Mouse (Mus musculus) cerebellum, adult (tissue): ENCODE results near the gene Ptprn2.

Experiments used
- ATAC-seq: cut with Nextera tagmentation; 2 replicates; pipeline ENCODE4 v1.9.2; 2017; ENCODE audit warnings: mild to moderate bottlenecking, moderate library complexity, mixed read lengths; ENCODE audit not compliant: insufficient number of reproducible peaks, low FRiP score, low TSS enrichment

Ptprn2 gene

GRCm38 (mm10) chr12:117196721-117197425, 711.4 kb downstream of the Ptprn2 start:
- ATAC-seq: no peak

DNA sequence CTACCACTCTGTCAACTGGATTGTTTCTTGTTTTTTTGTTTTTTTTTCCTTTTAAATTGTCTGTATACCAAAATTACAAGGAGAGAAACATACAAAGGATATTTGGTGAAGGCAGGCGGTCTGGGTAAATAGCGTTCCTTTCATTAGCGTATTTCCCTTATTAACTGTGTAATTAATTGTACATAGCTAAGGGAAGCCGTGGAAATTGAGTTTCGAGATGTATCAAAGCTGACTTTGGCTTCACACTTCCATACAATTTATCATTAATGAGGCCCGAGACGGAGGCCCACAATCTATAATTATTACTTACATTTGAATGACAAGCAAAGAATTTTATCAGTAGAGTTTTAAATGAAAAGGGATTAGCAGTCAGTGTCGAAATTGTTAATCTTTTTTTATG, 712.6 kb downstream of the Ptprn2 start:
- no peak for ATAC-seq

DNA sequence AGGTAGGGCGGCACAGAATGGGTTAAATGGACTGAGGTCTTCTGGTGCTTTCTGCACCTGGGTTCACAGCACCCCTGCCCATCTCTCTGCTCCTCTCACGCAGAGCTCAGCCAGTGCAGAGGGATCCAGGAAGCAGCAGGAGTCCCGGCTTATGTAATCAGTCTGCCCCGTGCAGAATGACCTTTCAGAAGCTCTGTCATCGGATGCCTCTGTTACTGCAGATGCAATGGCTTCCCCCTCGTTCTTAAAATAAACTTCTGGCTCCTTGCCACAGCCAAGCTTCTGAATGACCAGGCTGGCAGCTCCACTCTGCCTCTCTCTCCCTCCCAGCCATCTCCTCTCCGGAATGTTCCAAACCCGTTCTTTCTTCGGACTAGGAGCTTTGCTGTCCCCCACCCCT, 714.6 kb downstream of the Ptprn2 start:
- ATAC-seq: peak; percentile 88

- no peak for ATAC-seq
Measured at GRCm38 (mm10) chr12:117200590-117200989, 715.1 kb downstream of the Ptprn2 start.

DNA sequence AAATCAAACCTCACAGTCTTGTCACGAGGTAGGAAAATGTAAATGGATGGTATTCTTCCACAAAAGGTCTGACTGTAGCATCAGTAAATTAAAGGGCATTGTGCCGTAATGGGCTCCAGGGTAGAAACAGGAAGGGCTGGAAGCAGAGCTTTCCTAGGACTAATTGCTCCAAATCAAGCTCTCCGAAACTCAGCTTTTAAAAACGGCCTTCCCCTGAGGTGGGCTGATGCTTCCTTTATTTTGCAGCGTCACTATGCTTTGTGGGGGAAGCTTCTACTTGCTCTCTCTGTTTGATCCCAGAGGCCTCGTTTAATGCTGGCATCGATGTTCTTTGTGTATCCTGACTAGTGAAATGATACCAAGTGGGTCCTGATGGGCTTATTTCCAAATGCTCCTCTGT, 718.0 kb downstream of the Ptprn2 start:
- ATAC-seq: no peak

GRCm38 (mm10) chr12:117204905-117205304, 719.4 kb downstream of the Ptprn2 start:
- no peak for ATAC-seq

DNA sequence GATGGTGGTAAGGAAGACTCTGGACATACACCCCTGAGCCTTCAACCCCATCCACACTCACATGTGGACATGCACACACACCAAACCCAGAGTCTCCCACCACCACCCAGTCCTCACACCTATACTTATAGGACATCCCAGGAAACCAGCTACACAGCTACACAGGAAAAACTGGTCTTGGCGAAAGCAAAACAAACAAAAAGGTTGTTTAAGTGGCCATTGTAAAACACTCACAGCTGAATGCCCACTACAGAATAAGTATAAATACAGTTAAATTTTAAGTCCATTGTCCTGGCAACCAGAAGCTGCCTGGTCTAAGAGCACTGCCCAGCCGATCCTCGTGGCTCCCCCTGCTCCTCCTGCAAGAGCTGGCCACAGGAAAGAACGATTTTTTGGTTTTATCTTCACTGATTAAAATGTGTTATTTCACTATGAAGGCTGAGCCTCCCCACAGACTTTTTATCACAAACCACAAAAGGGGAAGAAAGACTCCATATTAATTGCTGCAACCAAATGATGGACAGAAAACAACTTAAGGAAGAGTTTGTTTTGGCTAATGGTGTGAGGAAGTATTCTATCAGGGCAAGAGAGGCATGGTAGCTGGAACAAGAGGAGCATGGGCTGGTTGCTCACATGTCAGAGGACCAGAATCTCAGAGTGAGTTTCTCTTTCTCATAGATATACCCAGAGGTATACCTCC, 722.1 kb downstream of the Ptprn2 start:
- no peak for ATAC-seq

- no peak for ATAC-seq
Measured at GRCm38 (mm10) chr12:117210467-117210866, 724.9 kb downstream of the Ptprn2 start.

DNA sequence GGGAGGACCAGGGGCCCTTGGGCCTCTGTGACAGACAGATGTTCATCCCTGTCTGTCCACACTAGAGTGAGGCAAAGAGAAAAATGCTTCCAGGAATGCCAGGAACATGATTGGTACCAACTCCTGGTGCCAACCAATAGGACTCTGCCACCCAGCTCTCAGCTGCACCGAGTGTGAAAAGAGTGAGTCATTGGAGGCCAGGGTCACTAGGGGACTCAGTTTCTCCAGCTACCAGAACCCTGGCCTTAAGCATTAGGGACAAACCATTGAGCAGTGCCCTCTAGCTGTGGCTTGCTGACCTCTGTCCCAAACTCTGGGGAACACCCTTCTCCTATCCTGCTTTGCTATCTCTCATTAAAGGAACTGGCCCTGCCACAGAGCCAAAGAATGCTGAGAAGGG, 728.0 kb downstream of the Ptprn2 start:
- ATAC-seq: no peak

DNA sequence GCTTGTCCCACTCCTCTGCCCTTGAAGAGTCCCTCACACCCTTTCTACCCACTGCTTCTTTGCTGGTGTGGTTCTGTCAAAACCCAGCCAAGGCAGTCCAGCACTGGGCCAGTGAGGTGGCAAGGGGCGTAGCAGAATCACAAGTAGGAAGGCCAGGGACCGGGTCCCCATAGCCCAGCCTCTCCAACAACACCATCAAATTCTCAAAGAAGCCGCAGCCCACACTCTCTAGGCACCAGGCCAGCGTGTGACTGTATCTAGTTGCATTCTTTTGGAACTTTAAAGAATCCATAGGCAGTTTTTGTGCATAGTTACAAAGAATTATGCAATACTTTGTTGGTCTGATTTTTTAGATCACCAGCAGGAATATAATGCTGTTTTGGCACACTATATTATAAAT, 728.8 kb downstream of the Ptprn2 start:
- no peak for ATAC-seq

DNA sequence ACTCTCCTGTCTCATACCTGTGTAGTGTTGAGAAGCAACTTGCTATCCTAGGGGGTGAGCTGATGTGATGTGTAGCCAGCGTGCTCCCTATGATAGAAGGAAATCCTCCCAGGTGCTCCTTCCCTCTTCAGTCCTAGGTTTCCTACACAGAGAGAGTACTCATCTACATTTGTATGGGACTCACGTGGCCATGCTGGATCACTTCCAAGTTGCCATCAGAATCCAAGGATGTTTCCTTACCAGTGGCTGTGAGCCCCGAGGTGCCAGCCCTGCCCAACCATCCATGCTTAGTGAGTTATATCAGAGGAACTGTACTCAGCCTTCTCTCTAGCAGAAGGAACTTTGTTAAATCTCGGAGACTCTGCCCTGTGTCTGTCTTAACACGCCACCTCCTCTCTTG, 729.4 kb downstream of the Ptprn2 start:
- no peak for ATAC-seq

DNA sequence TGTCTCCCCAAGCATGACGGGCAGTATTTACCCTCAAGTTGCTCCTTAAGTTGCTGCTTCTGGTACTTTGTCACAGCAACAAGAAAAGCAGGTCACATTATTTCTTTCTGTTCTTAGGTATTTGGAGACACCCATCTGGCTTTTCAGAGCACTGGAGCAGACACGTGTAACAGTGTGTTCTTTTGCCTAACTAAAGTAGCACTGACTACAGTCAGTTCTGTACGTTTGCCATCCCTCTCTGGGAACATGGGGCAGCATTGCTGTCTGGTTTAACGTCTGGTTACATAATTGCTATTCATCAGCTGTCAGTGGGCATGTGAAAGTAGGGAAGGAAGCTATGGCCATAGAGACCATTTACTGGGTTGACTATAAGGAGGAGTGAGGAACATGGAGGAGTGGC, 736.4 kb downstream of the Ptprn2 start:
- ATAC-seq: no peak

- no peak for ATAC-seq
Measured at GRCm38 (mm10) chr12:117224036-117224435, 738.5 kb downstream of the Ptprn2 start.

GRCm38 (mm10) chr12:117227236-117227635, 741.7 kb downstream of the Ptprn2 start:
- ATAC-seq: no peak

- no peak for ATAC-seq
Measured at GRCm38 (mm10) chr12:117229442-117229841, 743.9 kb downstream of the Ptprn2 start.

- ATAC-seq: no peak
Measured at GRCm38 (mm10) chr12:117230282-117230681, 744.8 kb downstream of the Ptprn2 start.

GRCm38 (mm10) chr12:117231850-117232249, 746.3 kb downstream of the Ptprn2 start:
- ATAC-seq: no peak

DNA sequence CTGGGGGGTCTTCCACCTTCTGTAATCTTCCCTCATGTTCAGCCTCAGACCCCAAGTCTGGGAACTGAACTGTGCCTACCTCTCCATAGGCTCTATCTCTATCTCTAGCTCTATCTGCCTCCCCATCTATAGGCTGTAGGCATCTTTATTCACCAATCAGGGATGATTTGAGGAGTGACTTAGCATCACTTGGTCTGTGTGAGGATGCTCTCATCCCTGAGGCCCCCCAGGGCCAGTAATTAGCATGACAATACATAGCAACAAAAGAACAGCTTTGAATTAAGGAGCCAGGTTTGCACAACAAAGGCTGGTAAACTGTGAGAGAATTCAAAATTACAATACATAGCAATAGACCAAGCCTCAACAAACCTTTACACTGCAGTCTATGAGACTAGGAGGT, 749.6 kb downstream of the Ptprn2 start:
- no peak for ATAC-seq

- ATAC-seq: no peak
Measured at GRCm38 (mm10) chr12:117236020-117236734, 750.7 kb downstream of the Ptprn2 start.

GRCm38 (mm10) chr12:117236981-117237380, 751.5 kb downstream of the Ptprn2 start:
- ATAC-seq: no peak

- no peak for ATAC-seq
Measured at GRCm38 (mm10) chr12:117239927-117240715, 754.6 kb downstream of the Ptprn2 start.
